Mouse (Mus musculus) brain, adult 2 months (tissue): ENCODE results near the gene Hcls1.

ENCODE experiments used
- DNase-seq: peaks from one replicate; pipeline ENCODE4 v3.0.0; 2011; ENCODE audit warnings: low read depth, low spot score

Gene Hcls1

DNA sequence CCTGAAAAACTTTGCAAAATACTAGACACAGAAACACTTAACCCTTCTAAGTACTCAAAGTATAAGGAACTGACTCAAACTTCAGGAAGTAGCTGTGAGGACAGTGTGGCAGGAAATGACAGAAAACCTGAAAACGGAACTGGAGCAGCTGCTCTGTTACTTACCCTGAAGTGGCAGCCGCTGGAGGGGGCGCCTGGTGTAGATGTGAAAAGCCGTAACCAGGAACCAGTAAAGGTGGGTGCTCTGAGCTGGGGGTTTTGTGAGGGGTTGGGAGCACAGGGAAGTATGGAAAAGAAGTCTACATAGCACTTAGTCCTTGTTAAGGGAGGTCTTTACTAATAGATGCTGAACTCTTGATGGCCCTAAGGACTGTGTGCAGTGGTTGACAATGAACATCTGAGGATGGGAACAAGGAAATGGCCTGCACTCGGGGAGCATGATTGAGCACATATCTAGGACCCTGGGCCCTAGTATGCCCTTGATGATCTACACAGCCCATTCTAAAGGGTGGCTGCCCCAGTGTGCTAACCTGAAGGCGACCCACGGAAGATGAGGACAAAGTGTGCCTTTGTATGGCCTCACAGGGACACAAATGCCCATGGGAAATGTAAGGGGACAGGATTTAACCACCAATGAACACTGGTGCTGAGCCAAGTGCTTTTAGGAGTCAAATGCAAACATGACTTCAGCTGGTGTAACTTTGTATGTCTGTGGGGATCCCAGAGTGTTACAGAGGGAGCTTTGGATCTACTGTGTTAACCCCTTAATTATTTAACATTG is at the start of gene Hcls1:
Hcls1 (plus strand) TSS at position 143 of the 780 bp plus-strand sequence.
- no peak for DNase-seq

DNA sequence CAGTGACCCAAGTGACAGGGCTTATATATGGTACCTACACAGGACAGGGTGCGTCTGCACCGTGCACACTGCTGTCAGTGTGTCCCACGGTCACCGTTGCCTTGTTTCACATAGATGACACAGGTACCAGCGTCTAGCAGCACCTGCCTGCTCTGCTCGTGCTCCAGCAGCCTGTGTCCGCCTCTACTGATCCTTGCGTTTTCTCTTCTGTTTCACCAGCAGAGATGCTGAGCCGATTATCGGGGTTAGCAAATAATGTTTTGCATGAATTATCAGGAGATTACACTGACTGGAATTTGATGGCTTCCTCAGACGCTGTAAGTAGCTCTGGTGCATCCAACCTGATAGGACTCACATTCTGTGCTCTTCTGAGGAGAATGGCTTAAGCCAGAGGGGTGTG is 48.9 kb upstream of the Hcls1 start:
- no peak for DNase-seq

DNA sequence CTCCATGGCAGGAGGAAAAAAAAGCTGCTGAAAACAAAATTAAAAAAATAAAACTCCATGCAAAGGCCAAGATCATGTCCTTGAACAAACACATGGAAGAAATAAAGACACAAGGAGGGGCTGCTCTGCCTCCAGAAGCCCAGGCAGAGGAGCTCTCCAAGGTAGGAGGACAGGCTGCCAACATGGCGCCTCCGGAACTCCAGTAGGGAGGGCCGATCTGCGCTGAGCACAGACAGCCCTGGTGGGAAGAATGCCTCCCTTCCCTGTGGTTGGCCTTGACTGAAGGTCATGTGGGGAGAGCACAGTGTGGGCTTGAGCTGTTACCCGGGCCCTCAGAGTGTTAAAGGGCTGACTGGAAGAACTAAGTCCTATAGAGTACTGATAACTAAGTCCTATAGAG is 47.2 kb upstream of the Hcls1 start:
- no peak for DNase-seq

GRCm38 (mm10) chr16:36890559-36890958 is 44.2 kb upstream of the Hcls1 start:
- no peak for DNase-seq

GRCm38 (mm10) chr16:36891415-36891814 is 43.4 kb upstream of the Hcls1 start:
- no peak for DNase-seq

GRCm38 (mm10) chr16:36893317-36893716 is 41.5 kb upstream of the Hcls1 start:
- DNase-seq = no peak

DNA sequence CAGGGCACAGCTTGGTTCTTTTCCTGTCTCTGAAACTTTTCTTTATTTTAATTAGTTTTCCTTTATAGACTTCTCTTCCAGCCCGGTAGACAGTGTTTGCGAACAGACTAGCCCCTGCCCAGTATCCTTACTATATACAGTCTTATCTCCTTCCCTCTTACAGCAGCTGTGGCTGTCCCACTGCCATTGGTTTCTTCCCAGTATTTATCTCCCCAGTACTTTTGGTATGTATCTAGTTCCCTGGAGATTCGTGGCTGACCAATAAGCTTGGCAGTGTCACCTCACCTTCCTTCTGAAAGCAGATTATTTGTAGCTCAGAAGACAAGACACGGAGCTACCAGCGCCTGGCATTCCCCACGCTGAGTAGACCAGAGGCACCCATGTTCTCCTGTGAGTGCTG is 38.1 kb upstream of the Hcls1 start:
- no peak for DNase-seq

- DNase-seq = no peak
Observed at GRCm38 (mm10) chr16:36903156-36903555, 31.6 kb upstream of the Hcls1 start.

DNA sequence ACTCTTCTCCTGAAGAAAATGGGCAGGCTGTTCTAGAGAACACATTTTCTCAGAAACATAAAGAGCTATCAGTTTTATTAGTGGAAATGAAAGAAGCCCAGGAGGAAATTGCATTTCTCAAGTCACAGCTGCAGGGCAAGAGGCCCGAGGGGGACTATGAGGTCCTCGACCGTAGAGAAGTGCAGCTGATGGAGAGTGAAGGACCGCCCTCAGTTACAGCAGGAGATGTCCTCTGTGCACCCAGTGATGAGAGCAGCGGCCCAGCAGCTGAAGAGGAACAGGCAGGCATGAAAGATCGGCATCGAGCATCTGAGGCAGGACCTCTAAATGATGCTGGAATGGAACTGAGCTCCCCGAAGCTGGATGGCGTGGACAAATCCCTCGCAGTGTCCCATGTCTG is 22.9 kb upstream of the Hcls1 start:
- DNase-seq = no peak

- DNase-seq = no peak
Observed at GRCm38 (mm10) chr16:36912311-36912710, 22.5 kb upstream of the Hcls1 start.

DNA sequence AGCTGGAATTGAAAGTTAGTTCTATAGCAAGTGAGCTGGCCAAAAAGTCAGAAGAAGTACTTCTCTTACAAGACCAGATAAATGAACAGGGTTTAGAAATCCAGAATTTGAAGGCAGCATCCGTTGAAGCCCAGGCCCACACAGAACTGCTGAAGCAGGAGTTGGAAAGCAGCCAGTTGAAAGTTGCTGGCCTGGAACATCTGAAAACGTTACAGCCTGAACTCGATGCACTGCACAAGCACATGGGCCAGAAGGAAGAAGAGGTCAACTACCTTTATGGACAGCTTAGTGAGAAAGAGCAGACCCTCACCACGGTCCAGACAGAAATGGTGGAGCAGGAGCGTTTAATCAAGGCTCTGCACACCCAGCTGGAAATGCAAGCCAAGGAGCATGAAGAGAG is 20.6 kb upstream of the Hcls1 start:
- DNase-seq = peak; percentile 46

DNA sequence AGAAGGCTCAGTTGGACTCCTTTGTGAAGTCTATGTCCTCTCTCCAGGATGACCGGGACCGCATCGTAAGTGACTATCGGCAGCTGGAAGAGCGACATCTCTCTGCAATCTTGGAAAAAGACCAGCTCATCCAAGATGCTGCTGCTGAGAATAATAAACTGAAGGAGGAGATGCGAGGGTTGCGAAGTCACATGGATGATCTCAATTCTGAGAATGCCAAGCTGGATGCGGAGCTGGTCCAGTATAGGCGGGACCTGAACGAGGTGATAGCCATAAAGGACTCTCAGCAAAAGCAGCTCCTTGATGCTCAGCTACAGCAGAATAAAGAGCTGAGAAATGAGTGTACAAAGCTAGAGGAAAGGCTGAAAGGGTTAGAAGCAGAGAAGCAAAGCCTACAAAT is 16.3 kb upstream of the Hcls1 start:
- DNase-seq = peak; percentile 56

- DNase-seq = no peak
Observed at GRCm38 (mm10) chr16:36920410-36920809, 14.4 kb upstream of the Hcls1 start.

GRCm38 (mm10) chr16:36921067-36921613 is 13.6 kb upstream of the Hcls1 start:
- no peak for DNase-seq

DNA sequence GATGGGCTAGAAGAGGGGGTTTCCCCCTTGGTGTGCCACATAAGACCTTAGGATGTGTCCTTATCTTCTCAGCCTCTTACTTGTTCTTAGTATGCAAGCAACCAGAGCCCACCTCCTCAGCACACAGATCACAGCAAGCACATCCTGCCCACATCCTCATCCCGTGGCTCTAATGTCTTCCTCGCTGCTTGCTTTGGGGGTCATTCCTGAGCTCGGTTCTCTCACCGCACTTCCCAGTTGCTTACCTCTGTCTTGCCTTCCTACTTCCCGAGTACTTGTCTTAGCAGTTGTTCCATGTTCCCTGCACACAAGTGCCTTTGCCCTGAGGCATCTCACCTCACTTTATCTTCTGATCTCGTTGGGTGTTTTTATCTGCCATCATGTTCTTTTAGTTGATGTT is 12.8 kb upstream of the Hcls1 start:
- no peak for DNase-seq

DNA sequence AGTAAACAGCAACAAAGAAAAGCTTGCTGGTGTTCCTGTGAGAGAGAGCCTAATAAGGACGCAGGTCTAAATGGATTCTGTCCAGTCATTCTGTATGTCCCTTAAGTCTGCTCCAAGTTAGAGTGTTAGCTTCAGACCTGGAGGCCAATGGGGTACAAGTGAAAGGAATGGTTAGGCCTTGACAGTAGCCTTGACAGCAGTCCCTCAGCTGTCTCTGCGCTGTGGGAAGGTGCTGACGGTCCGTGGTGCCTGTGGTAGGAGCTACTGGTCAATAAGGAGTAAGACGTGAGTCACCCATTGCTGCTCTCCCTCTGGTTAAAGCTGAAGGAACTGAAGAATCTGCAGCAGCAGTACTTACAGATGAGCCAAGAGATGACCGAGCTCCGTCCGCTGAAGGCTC is 10.5 kb upstream of the Hcls1 start:
- no peak for DNase-seq

- no peak for DNase-seq
Observed at GRCm38 (mm10) chr16:36925351-36925750, 9.4 kb upstream of the Hcls1 start.

DNA sequence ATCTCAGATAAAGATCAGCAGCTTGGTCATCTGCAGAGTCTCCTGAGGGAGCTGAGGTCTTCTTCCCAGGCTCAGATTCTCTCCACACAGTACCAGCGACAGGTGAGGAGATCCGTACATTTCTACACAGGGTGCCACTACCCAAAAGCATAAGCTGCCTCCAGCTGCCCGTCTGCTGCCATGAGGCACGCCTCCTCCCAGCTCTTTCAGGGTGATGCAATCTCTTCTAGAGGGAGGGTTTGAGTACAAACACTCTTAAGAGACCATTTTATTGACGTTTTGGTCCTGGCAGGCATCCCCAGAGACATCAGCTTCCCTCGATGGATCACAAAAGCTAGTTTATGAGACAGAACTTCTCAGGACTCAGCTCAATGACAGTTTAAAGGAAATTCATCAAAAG is 9.0 kb upstream of the Hcls1 start:
- peak; percentile 64 for DNase-seq

- DNase-seq = peak; percentile 71
Observed at GRCm38 (mm10) chr16:36926514-36927447, 8.0 kb upstream of the Hcls1 start.

- no peak for DNase-seq
Observed at GRCm38 (mm10) chr16:36927495-36928105, 7.2 kb upstream of the Hcls1 start.

DNA sequence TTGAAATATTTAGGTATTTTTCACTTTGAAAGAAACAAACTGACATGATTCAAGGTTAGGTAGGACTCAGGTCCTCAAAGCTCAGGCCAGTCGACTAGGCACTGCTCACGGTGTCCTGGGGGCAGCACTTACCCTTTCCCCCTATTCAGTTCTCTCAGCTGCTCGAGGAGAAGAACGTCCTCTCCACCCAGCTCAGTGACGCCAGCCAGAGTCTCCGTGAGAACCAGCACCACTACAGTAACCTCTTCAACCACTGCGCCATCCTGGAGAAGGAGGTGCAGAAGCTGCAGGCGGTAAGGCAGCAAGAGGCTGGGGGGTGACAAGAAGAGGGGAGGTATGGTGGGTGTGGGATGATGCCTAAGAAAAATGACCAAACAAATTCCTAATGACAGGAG is 6.7 kb upstream of the Hcls1 start:
- no peak for DNase-seq

DNA sequence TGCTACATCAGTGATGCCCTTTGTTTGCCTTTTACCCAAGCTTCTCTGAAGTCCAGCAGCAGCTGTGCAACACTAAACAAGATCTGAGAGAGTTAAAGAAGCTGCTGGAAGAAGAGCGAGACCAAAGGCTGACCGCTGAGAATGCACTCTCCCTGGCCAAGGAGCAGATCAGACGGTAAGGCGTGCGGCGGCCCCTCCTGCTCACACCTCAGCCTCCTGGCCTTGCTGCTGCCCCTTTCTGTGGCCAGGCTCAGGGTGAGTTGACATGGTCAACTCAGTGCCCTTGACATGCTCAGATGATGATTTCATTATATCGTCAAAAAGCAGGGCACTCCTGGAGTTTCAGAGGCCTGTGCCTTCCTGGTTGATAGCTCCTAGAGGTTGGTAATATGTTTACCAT is 5.6 kb upstream of the Hcls1 start:
- DNase-seq = no peak
